Mouse (Mus musculus) myocyte (in vitro differentiated cells): ENCODE results near the gene Dock7. TPM values are rescaled to one million over a fixed set of nuclear protein-coding genes. Genes with fewer than 3 reads are reported as not detected.
"Not testable (repeated sequence)": the region's sequence is repeated elsewhere in the genome, so short reads cannot be mapped to it uniquely, and the experiment has no call there.

Source experiments
- H3K27me3 ChIP-seq: one replicate; pipeline ENCODE4 v1.6.1; 2011; ENCODE audit not compliant: control insufficient read depth, insufficient read depth, insufficient read length
- H3K36me3 ChIP-seq: one replicate; pipeline ENCODE4 v1.6.1; 2011; ENCODE audit not compliant: control insufficient read depth, insufficient read depth
- H3K4me2 ChIP-seq: one replicate; pipeline ENCODE4 v1.6.1; 2011; ENCODE audit warnings: low read depth, control low read depth
- H3K4me3 ChIP-seq: one replicate; pipeline ENCODE4 v1.5.1; 2011; ENCODE audit warnings: mild to moderate bottlenecking, control low read depth, moderate library complexity
- H3K79me2 ChIP-seq: one replicate; pipeline ENCODE4 v1.6.1; 2011; ENCODE audit not compliant: control insufficient read depth, insufficient read depth
- H3ac ChIP-seq: one replicate; pipeline ENCODE4 v1.6.1; 2011; ENCODE audit not compliant: control insufficient read depth, insufficient read length
- CEBPB ChIP-seq: IDR thresholded peaks from 2 replicates; pipeline ENCODE4 v1.6.1; 2011; ENCODE audit warnings: mild to moderate bottlenecking, moderate library complexity; ENCODE audit not compliant: poor library complexity, insufficient read depth, severe bottlenecking
- E2F4 ChIP-seq: IDR thresholded peaks from one replicate; pipeline ENCODE4 v1.6.1; 2011; ENCODE audit warnings: mild to moderate bottlenecking, control low read depth, moderate library complexity; ENCODE audit not compliant: insufficient read depth
- MAX ChIP-seq: IDR thresholded peaks from one replicate; pipeline ENCODE4 v1.6.1; 2011; ENCODE audit warnings: low read depth, mild to moderate bottlenecking, control low read depth
- MYOD1 ChIP-seq, 3 experiments: IDR thresholded peaks; one replicate each; pipeline ENCODE4 v1.6.1; 2011; ENCODE audit warnings: control low read depth in 2 of 3, low read depth in 2 of 3, mild to moderate bottlenecking in 2 of 3, moderate library complexity in 1 of 3; ENCODE audit not compliant: insufficient read length in 2 of 3, control insufficient read depth in 1 of 3
- MYOG ChIP-seq, 3 experiments: IDR thresholded peaks; one replicate each; pipeline ENCODE4 v1.6.1; 2011; ENCODE audit warnings: control low read depth in 2 of 3, low read depth in 2 of 3, mild to moderate bottlenecking in 2 of 3; ENCODE audit not compliant: insufficient read length in 2 of 3, control insufficient read depth in 1 of 3, insufficient read depth in 1 of 3
- POLR2A ChIP-seq: IDR thresholded peaks from one replicate; pipeline ENCODE4 v1.6.1; 2011; ENCODE audit warnings: low read depth, mild to moderate bottlenecking, control low read depth, moderate library complexity; ENCODE audit not compliant: insufficient read length
- POLR2AphosphoS2 ChIP-seq: IDR thresholded peaks from one replicate; pipeline ENCODE4 v1.6.1; 2011; ENCODE audit warnings: low read depth, control low read depth; ENCODE audit not compliant: insufficient read length
- REST ChIP-seq: IDR thresholded peaks from one replicate; pipeline ENCODE4 v1.6.1; 2011; ENCODE audit warnings: mild to moderate bottlenecking, control low read depth, moderate library complexity; ENCODE audit not compliant: insufficient read depth, insufficient read length
- SRF ChIP-seq: IDR thresholded peaks from one replicate; pipeline ENCODE4 v1.6.1; 2011; ENCODE audit warnings: low read depth; ENCODE audit not compliant: control insufficient read depth, insufficient read length
- TCF12 ChIP-seq: IDR thresholded peaks from one replicate; pipeline ENCODE4 v1.6.1; 2011; ENCODE audit warnings: mild to moderate bottlenecking, control low read depth; ENCODE audit not compliant: poor library complexity, insufficient read depth, severe bottlenecking
- TCF3 ChIP-seq: IDR thresholded peaks from one replicate; pipeline ENCODE4 v1.6.1; 2011; ENCODE audit warnings: low read depth, control low read depth; ENCODE audit not compliant: insufficient read length
- USF1 ChIP-seq: IDR thresholded peaks from one replicate; pipeline ENCODE4 v1.6.1; 2011; ENCODE audit warnings: low read depth, mild to moderate bottlenecking, control low read depth, moderate library complexity
- polyA plus RNA-seq: library from polyadenylated mRNA; unstranded; fragments of >200 nt; fragmentation: generic; extraction: Trizol; gene quantifications from one replicate; pipeline ENCODE4 v1.2.1, GENCODE M21; 2012; ENCODE audit warnings: missing spikeins

Gene Dock7
- polyA plus RNA-seq, 1 experiment: 24.7 TPM

- Histone ChIP-seq H3K79me2 (no peaks in the 10 kb centered on the region), H3K4me2 (no peak overlapping the region), H3K36me3 (peaks cover 49% of the 10 kb centered on the region), H3K4me3 (no peak overlapping the region), H3K27me3 (no peaks in the 10 kb centered on the region), H3ac (no peak overlapping the region)
- TF ChIP-seq MAX: no peak
- TF ChIP-seq TCF3: no peak
- no peak for TF ChIP-seq POLR2A
These were observed 150.8 kb downstream of the Dock7 start for GRCm38 (mm10) chr4:98969946-98970345.

- H3K4me2 ChIP-seq: no peak overlapping the region
- TF ChIP-seq POLR2A: no peak
- no peak for TF ChIP-seq TCF3
- no peak for TF ChIP-seq SRF
- no peak for TF ChIP-seq TCF12
- TF ChIP-seq POLR2AphosphoS2: no peak
- no peaks in the 10 kb centered on the region for H3K27me3 ChIP-seq
- no peak overlapping the region for H3ac ChIP-seq
- peaks cover 12% of the 10 kb centered on the region for H3K36me3 ChIP-seq
- H3K4me3 ChIP-seq: no peak overlapping the region
- no peaks in the 10 kb centered on the region for H3K79me2 ChIP-seq
These were observed 160.5 kb downstream of the Dock7 start for GRCm38 (mm10) chr4:98960243-98960642.

- no peak overlapping the region for H3K4me2 ChIP-seq
- no peaks in the 10 kb centered on the region for H3K27me3 ChIP-seq
- H3K36me3 ChIP-seq: peaks cover 20% of the 10 kb centered on the region
- H3K79me2 ChIP-seq: no peaks in the 10 kb centered on the region
- no peak overlapping the region for H3K4me3 ChIP-seq
- no peak overlapping the region for H3ac ChIP-seq
- no peak for TF ChIP-seq TCF3
- no peak for TF ChIP-seq CEBPB
- no peak for TF ChIP-seq MYOG (IDR thresholded peaks at IDR 0.05; ENCODE audit: control insufficient read depth in 1 of 3, insufficient read depth in 1 of 3, insufficient read length in 2 of 3, low read depth in 2 of 3)
- TF ChIP-seq POLR2A: no peak
- TF ChIP-seq TCF12: no peak
- no peak for TF ChIP-seq POLR2AphosphoS2
- TF ChIP-seq E2F4: no peak
- TF ChIP-seq USF1: no peak
- no peak for TF ChIP-seq MYOD1 (IDR thresholded peaks at IDR 0.05; ENCODE audit: control insufficient read depth in 1 of 3, insufficient read length in 2 of 3, low read depth in 2 of 3)
- TF ChIP-seq REST: no peak
- TF ChIP-seq SRF: no peak
- TF ChIP-seq MAX: no peak
These were observed 164.7 kb downstream of the Dock7 start for GRCm38 (mm10) chr4:98955986-98956385.

GRCm38 (mm10) chr4:98950563-98950962 is 170.2 kb downstream of the Dock7 start:
- no peak overlapping the region for H3K4me2 ChIP-seq
- H3K79me2 ChIP-seq: no peaks in the 10 kb centered on the region
- H3K4me3 ChIP-seq: no peak overlapping the region
- no peaks in the 10 kb centered on the region for H3K27me3 ChIP-seq
- no peak for TF ChIP-seq MYOG (IDR thresholded peaks at IDR 0.05; ENCODE audit: control insufficient read depth in 1 of 3, insufficient read depth in 1 of 3, insufficient read length in 2 of 3, low read depth in 2 of 3)
- TF ChIP-seq MAX: no peak
- TF ChIP-seq SRF: no peak
- no peak for TF ChIP-seq POLR2AphosphoS2
- TF ChIP-seq MYOD1 (IDR thresholded peaks at IDR 0.05; ENCODE audit: control insufficient read depth in 1 of 3, insufficient read length in 2 of 3, low read depth in 2 of 3): no peak
- no peak for TF ChIP-seq REST
- no peak for TF ChIP-seq E2F4
- TF ChIP-seq POLR2A: no peak
- TF ChIP-seq USF1: no peak
- TF ChIP-seq CEBPB: no peak
- no peak for TF ChIP-seq TCF12
- no peak for TF ChIP-seq TCF3
- H3K36me3 ChIP-seq: peaks cover 12% of the 10 kb centered on the region
- H3ac ChIP-seq: no peak overlapping the region

GRCm38 (mm10) chr4:98938210-98938609 is 182.5 kb downstream of the Dock7 start:
- H3K79me2 ChIP-seq, H3ac ChIP-seq, H3K4me2 ChIP-seq, H3K4me3 ChIP-seq, H3K27me3 ChIP-seq: not testable (repeated sequence)
- peaks cover 38% of the 10 kb centered on the region for H3K36me3 ChIP-seq

GRCm38 (mm10) chr4:98936036-98936435 is 184.7 kb downstream of the Dock7 start:
- H3K79me2 ChIP-seq: no peaks in the 10 kb centered on the region
- H3K36me3 ChIP-seq: peaks cover 50% of the 10 kb centered on the region
- H3K27me3 ChIP-seq: no peaks in the 10 kb centered on the region
- no peak overlapping the region for H3K4me3 ChIP-seq
- H3K4me2 ChIP-seq: no peak overlapping the region
- TF ChIP-seq MYOD1 (IDR thresholded peaks at IDR 0.05; ENCODE audit: control insufficient read depth in 1 of 3, insufficient read length in 2 of 3, low read depth in 2 of 3) (no peak), REST (no peak), MAX (no peak), E2F4 (no peak), TCF3 (no peak), USF1 (no peak), CEBPB (no peak), POLR2AphosphoS2 (no peak), SRF (no peak), POLR2A (no peak), MYOG (IDR thresholded peaks at IDR 0.05; ENCODE audit: control insufficient read depth in 1 of 3, insufficient read depth in 1 of 3, insufficient read length in 2 of 3, low read depth in 2 of 3) (no peak), TCF12 (no peak)
- no peak overlapping the region for H3ac ChIP-seq
